Mouse (Mus musculus) right cerebral cortex, adult 18-20 months (tissue): ENCODE results near the gene Kank1.
A peak's percentile ranks its signal among the peaks of the same experiment; 100 is the strongest.

Source experiments
- DNase-seq: peaks from one replicate; pipeline ENCODE4 v3.0.0; 2022; ENCODE audit warnings: mixed read lengths

Kank1 gene

GRCm38 (mm10) chr19:25236596-25237491 is at the start of gene Kank1:
Gene Kank1 (plus strand): TSS chr19:25236975.
- peak; percentile 39 for DNase-seq

- peak; percentile 17 for DNase-seq
Observed at GRCm38 (mm10) chr19:25187681-25188080, 49.1 kb upstream of the Kank1 start.

- DNase-seq, result no peak
Observed at GRCm38 (mm10) chr19:25193751-25194150, 43.0 kb upstream of the Kank1 start.

DNA sequence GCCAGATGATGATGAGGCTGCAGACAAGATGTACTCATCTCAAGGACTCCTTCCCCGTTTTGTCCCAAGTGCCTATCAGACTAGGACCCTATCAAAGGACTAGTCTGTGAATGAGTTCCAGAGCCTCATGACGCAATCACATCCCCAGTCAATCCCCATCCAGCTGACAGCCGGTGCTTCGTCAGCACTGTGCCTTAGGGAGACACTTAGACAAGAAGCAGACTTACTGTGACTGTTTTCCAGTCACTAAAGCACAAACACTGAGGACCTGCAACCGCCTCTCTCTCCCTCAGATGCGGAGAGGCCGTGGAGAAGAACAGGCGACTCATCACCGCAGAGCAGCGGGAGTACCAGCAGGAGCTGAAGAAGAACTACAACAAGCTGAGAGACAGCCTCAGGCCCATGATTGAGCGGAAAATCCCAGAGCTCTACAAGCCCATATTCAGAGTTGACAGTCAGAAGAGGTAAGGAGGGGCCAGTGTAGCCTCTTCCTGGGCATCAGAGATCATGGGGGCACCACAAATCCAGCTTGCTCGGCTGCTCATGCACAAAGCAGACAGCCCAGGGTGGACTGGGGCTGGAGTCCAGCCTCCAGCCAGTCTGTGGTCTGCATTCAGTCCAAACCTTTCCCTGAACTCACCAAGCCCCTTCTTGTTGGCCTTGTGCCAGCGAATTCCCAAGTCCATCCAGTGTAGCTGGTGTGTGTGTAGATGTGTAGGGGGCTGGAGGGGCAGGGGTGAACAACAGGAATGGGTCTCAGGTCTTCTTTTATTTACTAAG is 36.5 kb upstream of the Kank1 start:
- no peak for DNase-seq

- DNase-seq, result no peak
Observed at GRCm38 (mm10) chr19:25203077-25203476, 33.7 kb upstream of the Kank1 start.

- no peak for DNase-seq
Observed at GRCm38 (mm10) chr19:25206969-25207368, 29.8 kb upstream of the Kank1 start.

- DNase-seq, result peak; percentile 9
Observed at GRCm38 (mm10) chr19:25207731-25208361, 28.9 kb upstream of the Kank1 start.

DNA sequence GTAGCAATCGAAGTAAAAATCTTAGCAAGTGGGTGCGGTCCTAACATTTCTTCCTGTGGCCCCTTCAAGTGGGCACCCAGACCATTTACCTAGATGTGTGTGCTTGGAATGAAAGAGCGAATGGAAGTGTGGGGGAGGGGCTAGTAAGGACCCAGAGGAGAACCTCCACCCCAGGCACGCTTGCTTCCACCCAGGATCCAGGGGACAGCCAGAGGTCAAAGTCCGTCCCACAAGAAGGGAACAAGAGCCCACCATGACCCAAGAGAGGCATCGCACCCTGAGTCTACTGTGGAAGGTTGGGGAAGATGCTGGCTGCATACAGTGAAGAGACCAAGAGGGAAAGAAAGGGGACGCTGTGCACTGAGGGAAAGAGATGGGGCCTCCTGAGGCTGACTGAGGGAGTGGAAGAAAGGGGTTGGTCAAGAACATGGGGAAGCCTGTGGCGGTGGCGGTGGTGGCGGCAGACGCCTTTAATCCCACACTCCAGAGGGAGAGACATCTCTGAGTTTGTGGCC is 28.1 kb upstream of the Kank1 start:
- no peak for DNase-seq

GRCm38 (mm10) chr19:25220611-25221010 is 16.2 kb upstream of the Kank1 start:
- no peak for DNase-seq

DNA sequence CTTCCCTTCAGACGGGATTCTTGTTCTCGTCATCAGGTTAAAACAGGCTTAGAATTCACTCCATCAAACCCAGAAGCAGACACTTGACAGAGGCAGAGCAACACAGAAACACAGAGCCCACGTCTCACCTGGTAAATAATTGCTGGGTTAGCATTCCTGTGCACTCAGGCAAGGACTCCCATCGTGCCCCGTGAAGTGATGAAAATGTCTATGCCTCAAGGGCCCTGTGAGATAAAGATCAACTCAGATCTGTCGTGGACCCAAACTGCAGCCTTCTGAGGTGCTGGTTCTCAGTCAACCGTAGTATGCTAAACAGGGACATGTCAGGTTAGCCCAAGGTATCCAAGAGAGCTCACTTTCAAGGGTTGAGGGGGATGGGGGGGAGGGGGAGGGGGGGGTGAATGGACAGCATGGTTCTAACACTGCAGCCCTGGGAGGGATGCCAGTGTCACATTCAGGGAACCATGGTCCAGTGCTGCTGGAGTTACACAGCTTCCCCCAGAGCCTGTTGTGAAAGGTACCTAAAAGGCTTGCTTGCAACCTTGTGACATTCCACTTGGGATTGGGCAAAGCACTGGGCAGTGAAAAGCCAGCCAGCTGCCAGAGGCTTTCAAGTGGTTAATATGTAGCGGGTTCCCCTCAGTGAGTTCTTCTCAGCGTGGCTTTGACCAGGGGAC is 14.7 kb upstream of the Kank1 start:
- no peak for DNase-seq

DNA sequence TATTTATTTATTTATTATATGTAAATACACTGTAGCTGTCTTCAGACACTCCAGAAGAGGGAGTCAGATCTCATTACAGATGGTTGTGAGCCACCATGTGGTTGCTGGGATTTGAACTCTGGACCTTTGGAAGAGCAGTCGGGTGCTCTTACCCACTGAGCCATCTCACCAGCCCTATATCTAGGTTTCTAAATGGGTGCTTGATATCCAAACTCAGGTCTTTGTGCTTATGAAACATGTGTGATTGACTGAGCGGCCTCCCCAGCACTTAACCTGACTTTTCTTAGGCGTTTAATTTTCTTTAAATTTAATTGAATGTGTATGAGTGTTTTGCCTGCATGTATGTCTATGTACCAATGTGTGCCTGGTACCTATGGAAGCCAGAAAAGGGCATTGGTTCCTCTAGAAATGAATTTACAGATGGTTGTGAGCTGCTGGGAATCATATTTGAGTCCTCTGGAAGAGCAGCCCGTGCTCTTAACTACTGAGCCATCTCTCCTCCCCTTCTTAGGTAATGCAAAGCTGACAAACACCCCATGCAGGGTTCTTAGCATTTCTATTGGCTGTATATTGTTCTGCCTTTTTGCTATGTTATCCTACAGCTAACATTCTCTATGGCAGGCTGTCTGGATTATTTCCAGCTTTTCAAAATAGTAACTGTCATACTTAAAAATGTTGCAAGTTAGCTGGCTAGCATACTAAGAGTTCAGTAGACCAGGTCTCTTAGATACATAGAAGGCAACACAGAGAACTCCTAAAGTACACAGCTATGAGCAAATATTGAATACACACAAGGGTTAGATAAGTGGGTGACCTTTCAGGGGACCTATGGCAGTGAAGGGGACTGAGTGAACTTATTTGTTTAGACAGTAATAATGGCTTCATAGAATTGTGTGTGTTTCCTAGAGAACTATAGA is 6.5 kb upstream of the Kank1 start:
- DNase-seq, result no peak

DNA sequence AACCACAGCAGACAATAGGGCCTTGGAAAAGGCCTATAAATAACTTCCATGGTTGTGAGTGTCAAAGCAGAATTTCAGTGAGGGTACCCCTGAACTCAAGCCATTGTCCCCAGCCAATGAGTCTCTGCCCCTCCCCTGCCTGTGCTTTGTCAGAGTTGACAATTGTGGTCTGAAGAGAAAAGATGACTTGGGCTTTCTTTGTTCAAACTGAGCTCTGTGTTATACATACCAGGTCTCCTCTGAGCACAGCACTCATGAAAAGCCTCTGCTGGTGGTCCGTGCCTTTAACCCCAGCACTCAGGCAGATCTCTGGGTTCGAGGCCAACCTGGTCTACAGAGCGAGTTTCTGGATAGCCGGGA is 5.8 kb upstream of the Kank1 start:
- DNase-seq, result no peak

DNA sequence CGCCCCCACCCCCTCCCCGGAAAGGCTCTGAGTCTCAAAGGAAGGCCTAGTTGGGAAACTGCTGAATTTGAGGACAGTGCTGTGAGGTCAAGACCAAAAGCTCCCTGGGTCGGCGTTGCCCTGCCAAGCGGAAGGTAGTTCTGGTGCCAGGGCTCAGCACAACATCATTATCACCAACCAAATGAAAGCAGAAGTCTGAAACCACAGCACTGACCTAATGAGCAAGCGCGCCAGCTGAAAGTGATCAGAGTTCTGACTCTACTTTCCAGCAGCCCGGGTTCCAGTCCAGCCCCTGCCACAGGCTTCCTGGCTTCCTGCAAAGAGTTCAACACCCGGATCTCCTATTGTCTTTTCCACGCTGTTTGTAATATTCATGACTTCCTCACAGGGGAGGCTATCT is 4.7 kb upstream of the Kank1 start:
- DNase-seq, result peak; percentile 4

GRCm38 (mm10) chr19:25237492-25238040 is 791 bp downstream of the Kank1 start:
- DNase-seq, result peak; percentile 15

DNA sequence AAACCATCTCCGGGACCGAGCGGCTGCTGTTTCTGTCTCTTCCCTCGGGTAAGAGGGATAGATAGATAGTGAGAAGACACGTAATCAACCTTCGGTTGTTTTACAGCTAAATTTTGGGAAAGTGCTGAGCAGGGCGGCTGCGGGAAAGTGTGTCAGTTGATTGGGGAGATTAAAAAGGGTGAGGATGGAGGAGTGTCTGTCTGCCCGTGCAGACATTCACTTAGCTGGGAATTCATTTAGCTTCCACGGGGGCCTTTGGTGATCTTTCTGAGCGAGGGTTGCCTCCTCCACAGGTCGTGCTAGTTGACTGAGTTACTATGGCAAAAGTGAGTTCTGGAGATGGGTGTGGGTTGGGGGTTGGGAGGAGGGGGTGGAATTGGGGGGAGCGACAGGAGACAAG is 1.3 kb downstream of the Kank1 start:
- no peak for DNase-seq

DNA sequence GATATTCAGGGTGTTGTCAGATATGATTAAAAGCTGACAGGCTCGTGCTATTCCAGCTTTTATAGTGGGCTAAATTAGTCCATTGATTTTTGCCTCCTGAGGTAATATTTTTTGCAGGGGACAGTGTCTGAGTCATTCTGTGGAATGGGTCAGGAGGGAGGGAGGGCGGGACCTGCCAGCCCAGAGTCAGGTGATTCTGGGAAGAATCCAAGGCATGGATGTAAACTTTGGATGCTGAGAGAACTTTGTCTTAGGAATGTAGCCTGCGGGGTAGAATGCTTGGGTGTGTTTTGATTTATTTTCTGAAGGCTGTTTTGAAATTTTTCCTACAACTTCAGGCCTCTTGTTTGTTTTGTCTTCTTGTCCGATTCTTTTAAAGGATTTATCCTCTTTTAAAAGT is 6.8 kb downstream of the Kank1 start:
- no peak for DNase-seq

DNA sequence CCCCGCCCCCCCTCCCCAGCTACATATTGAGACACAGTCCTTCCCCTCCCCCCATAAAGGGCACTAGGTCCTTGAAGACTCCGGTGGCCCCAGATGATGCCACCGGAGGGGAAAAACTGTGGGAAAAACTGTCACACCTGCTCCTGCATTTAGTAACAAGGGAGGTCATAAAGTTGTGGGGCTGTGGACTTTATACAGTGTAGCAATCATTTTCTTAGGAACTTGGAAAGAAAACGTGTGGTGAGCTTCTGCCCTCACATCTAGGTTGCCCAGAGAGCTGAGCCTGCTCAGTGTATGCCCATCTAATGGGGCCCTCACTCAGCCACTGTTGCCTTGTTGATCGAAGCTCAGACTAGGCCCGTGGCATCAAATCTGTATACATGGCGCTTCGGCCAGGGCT is 9.3 kb downstream of the Kank1 start:
- no peak for DNase-seq

DNA sequence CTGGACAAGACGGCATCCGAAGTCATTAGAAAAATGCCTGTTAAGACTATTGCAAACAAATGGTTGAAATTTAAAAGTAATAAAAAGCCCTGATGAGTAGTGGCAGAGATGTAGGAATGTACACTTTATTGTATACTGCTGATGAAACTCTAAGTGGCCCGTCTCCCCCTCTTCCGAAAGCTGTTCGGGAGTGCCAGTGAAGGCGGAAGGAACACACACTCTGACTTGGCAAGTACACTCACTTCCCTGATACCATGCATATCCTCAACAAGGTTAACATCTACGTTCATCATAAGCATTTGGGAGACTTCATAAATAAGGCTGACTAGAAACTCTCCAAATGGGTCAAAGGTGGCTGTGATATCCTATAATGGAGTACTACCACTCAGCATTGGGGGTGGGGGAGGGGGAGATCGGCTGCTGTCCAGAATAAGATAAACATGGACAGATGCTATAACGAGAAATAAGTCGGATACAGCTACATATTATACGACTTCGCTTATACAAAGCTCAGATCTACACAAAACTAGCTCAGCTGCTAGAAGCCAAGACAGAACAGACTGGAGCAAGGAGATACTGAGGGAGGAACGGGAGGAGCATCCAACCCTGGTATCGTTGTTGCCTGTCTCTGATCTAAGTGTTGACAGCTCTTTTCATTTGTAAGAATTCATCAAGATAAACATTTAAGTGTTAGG is 11.2 kb downstream of the Kank1 start:
- no peak for DNase-seq

- DNase-seq, result no peak
Observed at GRCm38 (mm10) chr19:25249230-25249629, 12.5 kb downstream of the Kank1 start.

- DNase-seq, result no peak
Observed at GRCm38 (mm10) chr19:25251610-25252140, 14.9 kb downstream of the Kank1 start.
